Mouse (Mus musculus): Measurements from ENCODE around the gene Spem1. TPM values are rescaled to one million over a fixed set of nuclear protein-coding genes. Genes with fewer than 3 reads are reported as not detected.

Spem1 gene
- total RNA-seq, 1 experiment = 0.27 TPM

GRCm38 (mm10) chr11:69849128-69849527, 27.1 kb upstream of the Spem1 start:
- no peak for DNase-seq (ENCODE audit: low read depth, low spot score)
- no peak overlapping the region for H3K4me3 ChIP-seq (ENCODE audit: insufficient read depth in 1 of 2, low read depth in 1 of 2, low read length in 2 of 2, poor library complexity in 1 of 2, severe bottlenecking in 1 of 2)
- H3K27ac ChIP-seq (ENCODE audit: insufficient read depth, low read depth, low read length, poor library complexity, severe bottlenecking) = no peak overlapping the region
- TF ChIP-seq ZNF384 (IDR thresholded peaks at IDR 0.05; ENCODE audit: low read depth, low read length) (no peak), CHD2 (IDR thresholded peaks at IDR 0.05; ENCODE audit: low read depth, low read length) (no peak), MAFK (IDR thresholded peaks at IDR 0.05; ENCODE audit: insufficient read depth, low read depth, low read length) (no peak), HCFC1 (IDR thresholded peaks at IDR 0.05; ENCODE audit: borderline replicate concordance, insufficient read depth, low read length) (no peak), ZC3H11A (IDR thresholded peaks at IDR 0.05; ENCODE audit: borderline replicate concordance, low read depth, low read length) (no peak)
- no peaks in the 10 kb centered on the region for H3K9me3 ChIP-seq (ENCODE audit: control insufficient read depth, insufficient read depth, low read depth, low read length)
- peaks cover 0 to 6% of the 10 kb centered on the region in 2 experiments; a peak in 2 of 4 replicates for H3K4me1 ChIP-seq (ENCODE audit: control insufficient read depth in 2 of 2, insufficient read depth in 2 of 2, low read length in 2 of 2, poor library complexity in 1 of 2)
- no peak overlapping the region for H3K9ac ChIP-seq (ENCODE audit: insufficient read depth, low read depth, low read length, poor library complexity, severe bottlenecking)
- peaks cover 13% of the 10 kb centered on the region; the same call in 1 of the 2 replicates for H3K36me3 ChIP-seq (ENCODE audit: control insufficient read depth, insufficient read depth, low read length, poor library complexity, severe bottlenecking)
- in situ Hi-C loops (cut with MboI; ENCODE audit: low sequenced_read_pairs in 2 of 2, unreplicated experiment in 2 of 2) = no loop called here

- H3K27ac ChIP-seq (ENCODE audit: insufficient read depth, low read depth, low read length, poor library complexity, severe bottlenecking) = no peak overlapping the region
- H3K36me3 ChIP-seq (ENCODE audit: control insufficient read depth, insufficient read depth, low read length, poor library complexity, severe bottlenecking) = peaks cover 13% of the 10 kb centered on the region; the same call in 1 of the 2 replicates
Observed at GRCm38 (mm10) chr11:69848021-69848420, 26.0 kb upstream of the Spem1 start.

GRCm38 (mm10) chr11:69846738-69847688, 25.0 kb upstream of the Spem1 start:
- DNase-seq (ENCODE audit: low read depth, low spot score) = no peak
- peaks cover 0 to 6% of the 10 kb centered on the region in 2 experiments; a peak in 2 of 4 replicates for H3K4me1 ChIP-seq (ENCODE audit: control insufficient read depth in 2 of 2, insufficient read depth in 2 of 2, low read length in 2 of 2, poor library complexity in 1 of 2)
- H3K4me3 ChIP-seq (ENCODE audit: insufficient read depth in 1 of 2, low read depth in 1 of 2, low read length in 2 of 2, poor library complexity in 1 of 2, severe bottlenecking in 1 of 2) = peak overlapping the region; percentile 74 to 86
- H3K9me3 ChIP-seq (ENCODE audit: control insufficient read depth, insufficient read depth, low read depth, low read length) = no peaks in the 10 kb centered on the region
- in situ Hi-C loops (cut with MboI; ENCODE audit: low sequenced_read_pairs in 2 of 2, unreplicated experiment in 2 of 2) = no loop called here
- no peak for TF ChIP-seq ZC3H11A (IDR thresholded peaks at IDR 0.05; ENCODE audit: borderline replicate concordance, low read depth, low read length)
- TF ChIP-seq ZNF384 (IDR thresholded peaks at IDR 0.05; ENCODE audit: low read depth, low read length) = 0 out of 2 replicates have a peak, but pooled peaks have one; percentile 12
- H3K9ac ChIP-seq (ENCODE audit: insufficient read depth, low read depth, low read length, poor library complexity, severe bottlenecking) = peak overlapping the region; percentile 64
- peaks cover 10% of the 10 kb centered on the region; the same call in 1 of the 2 replicates for H3K36me3 ChIP-seq (ENCODE audit: control insufficient read depth, insufficient read depth, low read length, poor library complexity, severe bottlenecking)
- H3K27ac ChIP-seq (ENCODE audit: insufficient read depth, low read depth, low read length, poor library complexity, severe bottlenecking) = no peak overlapping the region

More at GRCm38 (mm10) chr11:69848021-69848420, 26.0 kb upstream of the Spem1 start:
- DNase-seq (ENCODE audit: low read depth, low spot score) = no peak
- no peak for TF ChIP-seq HCFC1 (IDR thresholded peaks at IDR 0.05; ENCODE audit: borderline replicate concordance, insufficient read depth, low read length)
- no peak for TF ChIP-seq MAFK (IDR thresholded peaks at IDR 0.05; ENCODE audit: insufficient read depth, low read depth, low read length)
- TF ChIP-seq ZNF384 (IDR thresholded peaks at IDR 0.05; ENCODE audit: low read depth, low read length) = no peak
- TF ChIP-seq ZC3H11A (IDR thresholded peaks at IDR 0.05; ENCODE audit: borderline replicate concordance, low read depth, low read length) = no peak
- no peak for TF ChIP-seq CHD2 (IDR thresholded peaks at IDR 0.05; ENCODE audit: low read depth, low read length)
- Histone ChIP-seq H3K4me1 (ENCODE audit: control insufficient read depth in 2 of 2, insufficient read depth in 2 of 2, low read length in 2 of 2, poor library complexity in 1 of 2) (peaks cover 0 to 6% of the 10 kb centered on the region in 2 experiments; a peak in 2 of 4 replicates), H3K9me3 (ENCODE audit: control insufficient read depth, insufficient read depth, low read depth, low read length) (no peaks in the 10 kb centered on the region), H3K9ac (ENCODE audit: insufficient read depth, low read depth, low read length, poor library complexity, severe bottlenecking) (no peak overlapping the region), H3K4me3 (ENCODE audit: insufficient read depth in 1 of 2, low read depth in 1 of 2, low read length in 2 of 2, poor library complexity in 1 of 2, severe bottlenecking in 1 of 2) (peak overlapping the region in 1 of 2 experiments; percentile 10; a peak in 1 of 4 replicates)
- in situ Hi-C loops (cut with MboI; ENCODE audit: low sequenced_read_pairs in 2 of 2, unreplicated experiment in 2 of 2) = no loop called here

- DNase-seq (ENCODE audit: low read depth, low spot score) = peak; percentile 86
- Histone ChIP-seq H3K36me3 (ENCODE audit: control insufficient read depth, insufficient read depth, low read length, poor library complexity, severe bottlenecking) (peaks cover 7% of the 10 kb centered on the region; the same call in 1 of the 2 replicates), H3K9ac (ENCODE audit: insufficient read depth, low read depth, low read length, poor library complexity, severe bottlenecking) (peak within 1 kb of the TSS; percentile 82), H3K9me3 (ENCODE audit: control insufficient read depth, insufficient read depth, low read depth, low read length) (no peaks in the 10 kb centered on the region), H3K4me3 (ENCODE audit: insufficient read depth in 1 of 2, low read depth in 1 of 2, low read length in 2 of 2, poor library complexity in 1 of 2, severe bottlenecking in 1 of 2) (peak within 1 kb of the TSS; percentile 74 to 86), H3K4me1 (ENCODE audit: control insufficient read depth in 2 of 2, insufficient read depth in 2 of 2, low read length in 2 of 2, poor library complexity in 1 of 2) (peaks cover 0 to 6% of the 10 kb centered on the region in 2 experiments; a peak in 2 of 4 replicates), H3K27ac (ENCODE audit: insufficient read depth, low read depth, low read length, poor library complexity, severe bottlenecking) (peak within 1 kb of the TSS; percentile 54)
- in situ Hi-C loops (cut with MboI; ENCODE audit: low sequenced_read_pairs in 2 of 2, unreplicated experiment in 2 of 2) = no loop called here
- TF ChIP-seq MAFK (IDR thresholded peaks at IDR 0.05; ENCODE audit: insufficient read depth, low read depth, low read length) (peak; percentile 57; the same call in 1 of the 2 replicates), HCFC1 (IDR thresholded peaks at IDR 0.05; ENCODE audit: borderline replicate concordance, insufficient read depth, low read length) (0 out of 2 replicates have a peak, but pooled peaks have one; percentile 11), CHD2 (IDR thresholded peaks at IDR 0.05; ENCODE audit: low read depth, low read length) (no peak), ZC3H11A (IDR thresholded peaks at IDR 0.05; ENCODE audit: borderline replicate concordance, low read depth, low read length) (no peak)
Observed at GRCm38 (mm10) chr11:69846198-69846680, 24.3 kb upstream of the Spem1 start, which contains the start of gene Plscr3. TSS of gene Plscr3 (plus strand) at chr11:69846376.
